Mouse (Mus musculus) c-Kit-positive CD71-positive TER-119-negative erythroid progenitor cells, embryonic 14.5 days (primary cell): ENCODE results near the gene Slc4a1ap.
"Not testable (repeated sequence)": the region's sequence is repeated elsewhere in the genome, so short reads cannot be mapped to it uniquely, and the experiment has no call there.

Experiments used
- DNase-seq: peaks from one replicate; pipeline ENCODE4 v3.0.0-alpha.2; 2013; ENCODE audit warnings: low read depth

Gene Slc4a1ap

GRCm38 (mm10) chr5:31526354-31527116 lies at the start of gene Slc4a1ap:
Slc4a1ap (plus strand) TSS chr5:31526995.
- peak; percentile 73 for DNase-seq

GRCm38 (mm10) chr5:31480536-31480935 lies 46.3 kb upstream of the Slc4a1ap start:
- no peak for DNase-seq

GRCm38 (mm10) chr5:31485440-31485839 lies 41.4 kb upstream of the Slc4a1ap start, which contains the start of gene 4930548H24Rik:
4930548H24Rik (plus strand) TSS chr5:31485740.
- no peak for DNase-seq

DNA sequence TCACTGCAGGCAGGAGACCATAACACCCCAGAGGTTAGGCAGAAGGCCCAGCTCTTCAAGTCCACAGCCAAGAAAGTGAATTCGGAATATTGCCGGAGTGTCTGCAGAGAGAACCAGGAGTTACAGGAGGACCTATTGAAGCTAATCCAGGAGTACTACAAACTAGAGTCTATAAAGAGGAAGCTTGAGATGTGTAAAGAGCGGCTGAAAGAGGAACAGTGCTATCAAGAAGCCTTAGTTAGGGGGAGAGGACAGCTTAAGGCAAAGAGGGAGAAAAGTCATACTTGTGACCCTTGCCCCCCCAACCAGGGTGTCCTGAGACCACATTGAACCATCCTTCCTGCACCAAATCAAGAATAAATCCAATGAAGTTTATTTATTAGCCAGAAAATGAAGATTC lies 38.9 kb upstream of the Slc4a1ap start:
- DNase-seq = no peak

DNA sequence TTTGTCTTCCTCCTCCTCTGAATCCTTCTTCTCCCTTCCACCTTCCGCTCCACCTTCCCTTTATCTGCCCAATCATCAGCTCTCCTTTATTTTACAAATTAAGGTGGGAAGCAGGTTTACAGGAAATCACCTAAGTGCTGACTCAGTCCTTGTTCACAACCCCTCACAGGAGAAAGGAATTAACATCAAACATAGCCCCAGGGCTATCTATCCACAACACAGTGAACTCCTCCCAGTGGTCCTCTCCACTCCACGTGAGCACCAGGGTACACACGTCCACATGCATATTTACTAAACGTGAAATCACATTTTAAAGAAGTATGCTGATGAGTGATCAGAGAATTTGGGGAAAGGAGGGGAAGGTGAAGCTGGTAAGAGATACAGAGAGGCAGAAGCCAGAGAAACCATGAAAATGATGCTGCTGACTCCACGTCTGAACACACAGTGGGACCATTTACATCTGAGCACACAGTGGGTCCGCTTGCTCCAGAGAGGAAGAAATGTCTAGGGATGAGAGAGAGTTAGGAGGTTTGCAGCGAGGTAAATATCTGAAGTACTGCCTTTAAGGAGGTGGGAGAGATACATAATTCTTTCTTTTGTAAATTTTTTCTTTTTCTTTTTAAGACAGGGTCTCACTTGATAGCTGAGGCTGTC lies 37.6 kb upstream of the Slc4a1ap start:
- DNase-seq = no peak

DNA sequence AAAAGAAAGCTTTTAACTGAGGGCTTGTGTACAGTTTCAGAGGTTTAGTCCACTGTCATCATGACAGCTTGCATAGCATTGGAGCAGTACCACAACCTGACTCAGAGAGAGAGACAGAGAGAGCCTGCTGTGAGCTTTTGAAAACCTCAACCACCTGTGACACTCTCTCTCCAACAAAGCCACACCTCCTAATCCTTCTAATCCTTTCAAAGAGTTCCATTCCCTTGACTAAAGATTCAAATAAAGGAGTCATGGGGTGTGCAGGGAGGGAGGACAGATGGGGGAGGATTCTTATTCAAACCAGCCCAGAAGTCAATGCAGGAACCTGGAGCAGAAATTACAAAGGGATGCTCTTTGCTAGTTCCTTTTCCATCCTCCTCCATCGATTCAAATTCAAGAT lies 34.8 kb upstream of the Slc4a1ap start:
- DNase-seq = no peak

DNA sequence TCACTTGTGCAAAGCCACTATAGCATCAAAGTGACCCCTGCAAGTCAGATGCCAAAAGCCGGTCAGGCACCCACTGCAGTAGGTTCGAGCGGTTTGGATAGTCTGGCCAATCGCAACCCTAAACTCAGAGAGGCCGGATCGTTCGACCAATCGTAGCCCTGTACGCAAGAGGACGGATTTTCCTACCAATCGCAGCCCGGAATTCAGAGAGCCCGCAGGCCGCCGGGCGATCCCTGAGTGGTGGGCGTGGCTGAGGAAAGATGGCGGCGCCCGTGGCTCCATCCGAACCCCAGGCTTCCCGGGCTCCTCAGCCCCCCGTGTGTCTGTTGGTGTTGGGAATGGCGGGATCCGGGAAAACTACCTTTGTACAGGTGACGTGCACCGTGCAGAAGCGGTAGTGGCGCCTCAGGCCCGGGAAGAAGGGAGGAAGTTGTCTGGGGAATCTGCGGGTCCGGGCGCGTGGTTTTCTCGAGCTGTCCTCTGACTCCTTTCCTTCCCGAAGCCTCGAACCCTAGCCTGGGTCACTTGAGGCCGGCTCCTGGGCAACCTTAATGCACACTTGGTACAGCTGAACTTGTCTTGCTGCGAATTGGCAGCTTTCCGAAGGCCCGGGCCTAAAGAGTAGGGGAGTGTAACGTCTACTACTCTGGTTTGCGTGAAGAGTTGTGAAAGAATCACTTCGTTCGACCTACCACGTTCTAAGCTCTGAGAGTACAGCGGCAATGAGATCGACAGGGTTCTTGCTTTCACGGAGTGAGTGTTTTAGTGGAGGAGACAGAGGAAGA lies 32.1 kb upstream of the Slc4a1ap start, which contains the start of gene Gpn1:
TSS of gene Gpn1 (plus strand) at position 229 of the 785 bp plus-strand sequence.
- peak; percentile 91 for DNase-seq

DNA sequence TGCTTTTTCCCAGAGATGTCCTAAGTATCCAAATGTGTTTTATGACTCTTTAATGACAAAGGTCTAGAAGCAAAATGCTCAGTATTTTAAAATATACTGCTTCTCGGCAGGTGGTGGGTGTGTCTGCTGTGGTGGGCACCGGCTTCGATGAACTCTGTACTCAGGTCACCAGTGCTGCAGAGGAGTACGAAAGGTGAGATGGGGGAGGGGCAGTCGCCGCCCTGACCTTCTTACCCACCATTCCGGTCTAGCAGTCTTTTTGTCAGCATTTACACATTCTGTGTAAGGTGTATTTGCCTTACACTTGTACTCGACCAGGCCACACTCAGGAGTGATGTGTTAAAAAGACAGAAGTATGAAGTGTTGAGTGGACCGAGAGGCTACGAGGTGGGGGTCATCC lies 22.0 kb upstream of the Slc4a1ap start:
- no peak for DNase-seq

- no peak for DNase-seq
These were observed 14.3 kb upstream of the Slc4a1ap start for GRCm38 (mm10) chr5:31512481-31512880.

DNA sequence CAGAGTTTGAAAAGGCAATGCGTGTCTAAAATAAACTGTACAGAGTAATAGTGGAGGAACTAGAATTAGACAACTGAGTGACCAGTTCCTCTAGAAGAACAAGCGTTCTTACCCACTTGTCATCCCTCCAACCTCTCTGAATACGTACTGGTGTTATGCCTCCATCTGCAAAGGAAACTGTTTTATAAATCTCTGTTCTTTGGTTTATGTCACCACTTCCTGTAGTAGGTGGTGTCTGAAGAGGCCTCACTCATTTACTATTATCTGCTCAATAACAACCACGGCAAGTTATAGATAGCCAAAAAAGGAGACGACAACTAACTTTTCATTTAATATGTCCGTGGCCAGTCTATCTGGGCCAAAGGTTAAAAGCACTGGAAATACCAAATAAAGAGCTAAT lies 6.2 kb upstream of the Slc4a1ap start:
- DNase-seq = no peak

DNA sequence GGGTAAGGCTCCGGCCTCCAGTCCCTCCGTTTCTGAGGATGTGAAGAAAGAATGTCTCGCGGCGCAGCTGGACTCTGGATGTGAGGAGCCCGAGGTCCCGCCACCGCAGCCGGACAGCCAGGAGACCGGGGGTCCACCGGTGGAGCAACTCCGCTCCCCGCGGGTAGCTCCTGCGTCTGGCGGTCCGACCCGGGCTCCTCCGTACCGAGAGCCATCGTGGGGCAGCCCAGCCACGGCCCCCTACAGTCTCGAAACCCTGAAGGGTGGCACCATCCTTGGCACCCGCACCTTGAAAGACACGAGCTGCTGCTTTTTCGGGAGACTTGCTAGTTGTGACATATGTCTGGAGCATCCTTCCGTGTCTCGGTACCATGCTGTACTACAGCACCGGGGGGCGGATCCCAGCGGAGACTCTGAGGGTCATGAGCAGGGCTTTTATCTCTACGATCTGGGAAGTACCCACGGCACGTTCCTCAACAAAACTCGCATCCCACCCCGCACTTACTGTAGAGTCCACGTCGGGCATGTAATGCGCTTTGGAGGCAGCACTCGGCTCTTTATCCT lies 404 bp downstream of the Slc4a1ap start:
- DNase-seq = no peak

GRCm38 (mm10) chr5:31527707-31528106 lies 912 bp downstream of the Slc4a1ap start, which contains the start of gene Supt7l:
Supt7l (minus strand) TSS chr5:31527807.
- not testable (repeated sequence) for DNase-seq

- DNase-seq = peak; percentile 36
These were observed 1.8 kb downstream of the Slc4a1ap start for GRCm38 (mm10) chr5:31528560-31528959.

DNA sequence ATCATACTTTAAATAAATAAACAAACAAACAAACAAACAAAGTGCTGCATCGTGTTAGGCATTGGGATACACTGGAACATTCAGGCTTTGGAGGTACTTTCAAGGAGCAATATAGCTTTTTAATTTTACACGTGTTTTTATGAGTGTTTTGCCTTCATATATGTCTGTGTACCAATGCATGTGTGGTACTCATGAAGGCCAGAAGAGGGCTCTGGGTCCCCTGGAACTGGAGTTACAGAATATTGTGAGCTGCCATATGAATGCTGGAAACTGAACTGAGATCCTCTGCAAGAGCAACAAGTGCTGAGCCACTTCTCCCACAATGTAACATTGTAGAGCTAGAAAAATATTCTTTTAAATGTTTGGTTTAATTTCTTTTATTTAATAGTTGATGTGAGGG lies 8.4 kb downstream of the Slc4a1ap start:
- no peak for DNase-seq

DNA sequence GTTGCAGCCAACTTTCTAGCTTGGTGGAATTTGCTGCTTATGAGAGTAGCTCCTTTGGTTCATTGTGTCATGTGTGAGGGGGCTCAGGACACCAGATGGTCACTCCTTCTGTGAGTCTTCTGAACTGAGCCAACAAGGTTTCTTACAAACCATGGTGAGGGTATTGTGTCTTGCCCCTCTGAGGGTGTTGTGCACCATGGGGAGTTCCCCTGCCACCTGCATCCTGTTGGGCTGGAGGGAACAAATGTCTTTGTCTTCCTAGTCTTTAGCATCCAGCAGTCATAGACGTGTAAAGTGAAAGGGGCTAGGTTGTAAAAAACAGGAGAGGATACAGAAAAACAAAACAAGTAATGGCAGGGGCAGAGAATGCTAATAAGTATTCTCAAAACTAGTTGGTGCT lies 32.6 kb downstream of the Slc4a1ap start:
- DNase-seq = no peak

GRCm38 (mm10) chr5:31560352-31560751 lies 33.6 kb downstream of the Slc4a1ap start:
- DNase-seq = no peak

DNA sequence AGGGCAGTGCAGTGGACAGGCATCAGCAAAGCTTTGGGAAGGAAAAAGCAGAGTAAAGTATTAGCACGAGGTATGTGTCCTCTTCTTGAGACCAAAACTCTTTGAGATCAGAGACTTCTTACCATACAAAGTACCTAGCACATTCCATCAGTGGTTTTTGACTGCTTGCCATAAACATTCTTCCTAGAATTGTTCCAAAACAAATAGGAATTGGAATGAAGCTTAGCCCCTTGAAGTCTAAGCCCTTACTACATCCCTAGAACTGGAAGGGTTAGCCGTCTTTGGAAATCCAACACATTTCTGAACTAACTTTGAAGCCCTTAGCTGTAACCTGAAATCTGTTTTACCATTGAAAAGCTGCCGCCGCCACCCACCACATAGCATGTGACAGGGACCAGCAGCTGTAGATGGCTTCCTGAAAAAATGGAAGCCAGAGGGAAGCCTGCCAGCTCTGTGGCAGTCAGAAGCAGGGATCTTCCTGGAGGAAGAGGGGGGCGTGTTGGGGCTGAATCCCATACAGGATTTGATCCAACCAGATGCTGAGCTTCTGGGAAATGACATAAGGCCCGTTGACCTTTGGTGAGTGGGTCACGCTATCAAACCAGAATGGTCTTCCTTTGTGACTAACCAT lies 35.4 kb downstream of the Slc4a1ap start:
- DNase-seq = no peak

GRCm38 (mm10) chr5:31563496-31563895 lies 36.7 kb downstream of the Slc4a1ap start:
- DNase-seq = peak; percentile 51

DNA sequence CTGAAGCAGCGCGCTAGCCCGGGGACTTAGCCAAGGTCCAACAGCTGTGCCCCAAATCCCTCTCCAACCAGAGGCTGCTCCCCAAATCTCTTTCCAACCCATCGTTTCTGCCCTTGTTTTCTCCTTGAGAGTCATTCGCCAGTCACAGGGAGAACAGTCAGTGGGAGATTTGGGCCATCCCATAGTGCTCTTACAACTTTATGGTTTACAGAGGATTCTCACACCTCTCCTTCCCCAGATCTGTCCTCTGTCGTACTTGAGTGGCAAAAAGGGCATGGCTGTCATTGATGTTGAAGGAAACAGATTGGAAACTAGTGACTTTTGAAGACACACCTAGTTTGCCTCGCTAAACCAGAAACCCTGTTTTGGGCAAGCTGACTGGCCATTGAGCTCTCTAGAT lies 37.1 kb downstream of the Slc4a1ap start:
- no peak for DNase-seq

GRCm38 (mm10) chr5:31564976-31565375 lies 38.2 kb downstream of the Slc4a1ap start:
- DNase-seq = no peak

DNA sequence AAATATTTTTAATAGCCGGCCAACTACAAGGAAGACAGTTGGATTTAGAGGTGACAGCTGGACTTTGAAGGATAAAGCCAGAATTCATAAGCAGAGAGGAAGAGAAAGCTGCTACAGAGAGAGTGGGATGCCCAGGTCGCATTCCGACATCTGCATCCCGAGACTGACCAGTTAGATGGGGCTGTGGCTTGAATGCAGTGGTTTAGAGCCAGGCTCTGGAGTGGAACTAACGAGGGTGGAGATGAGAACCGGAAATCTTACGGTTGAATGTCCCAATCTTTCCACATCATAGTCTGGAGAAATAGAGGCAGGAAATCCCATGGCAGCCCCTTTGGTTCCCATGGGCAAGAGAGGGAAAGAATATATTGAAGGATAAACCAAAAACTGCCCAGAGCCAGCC lies 39.2 kb downstream of the Slc4a1ap start:
- DNase-seq = no peak

DNA sequence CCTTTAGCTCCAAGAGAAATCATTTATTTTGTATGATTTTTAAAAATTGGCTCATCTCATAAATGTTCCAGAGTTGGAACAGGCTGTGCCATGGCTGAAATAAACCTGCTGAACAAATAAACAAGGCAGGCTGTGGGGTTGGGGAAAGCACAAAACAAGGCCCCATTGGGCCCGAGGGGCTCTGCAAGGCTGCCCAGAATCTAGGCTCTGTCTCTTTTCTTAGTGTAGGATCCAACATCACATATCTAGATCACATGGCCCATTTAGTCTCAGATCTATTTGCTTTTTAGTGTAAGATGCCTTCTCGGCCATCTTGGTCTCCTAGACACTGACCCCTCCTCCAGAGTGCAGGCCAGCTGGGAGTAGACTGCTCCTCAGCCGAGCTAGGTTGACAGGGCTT lies 39.7 kb downstream of the Slc4a1ap start:
- DNase-seq = no peak
